ENCODE assay signal across 9 mouse cellular contexts in the genomic region with DNA sequence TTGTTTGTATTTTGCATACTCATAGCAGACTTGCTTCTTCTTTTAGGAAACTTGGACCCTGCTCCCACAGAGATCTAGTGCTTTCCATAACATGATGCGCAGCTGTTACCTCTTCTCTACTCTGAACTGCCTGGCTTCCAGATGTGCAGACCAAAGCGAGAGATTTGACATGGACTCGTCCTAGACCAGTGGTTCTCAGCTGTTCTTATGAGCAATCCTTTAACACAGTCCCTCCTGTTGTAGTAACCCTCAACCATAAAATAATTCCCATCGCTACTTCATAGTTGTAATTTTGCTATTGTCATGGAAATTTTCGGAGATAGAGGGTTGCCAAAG.
A peak's percentile ranks its signal among the peaks of the same experiment; 100 is the strongest.
DNase-seq lines count a peak whose midpoint lies in the region; ATAC-seq lines count a peak whose summit lies in the region.
"Had no signal": no experiment of that assay in that cellular context is flagged by ENCODE, and none has a peak within 500 bp of the region (broad histone marks: within the 10 kb centered on the region; RNA-seq: fewer than 3 reads in every experiment).

No protein-coding gene starts in this region.

- H3K27ac ChIP-seq in heart, embryonic 14.5 days (replicated peaks in 1 of 2; ENCODE audit: control insufficient read depth in 1 of 2, insufficient read depth in 1 of 2, low read depth in 2 of 2, low read length in 2 of 2), result peak overlapping the region; percentile 21 to 41; a peak in 2 of 4 replicates
- H3K27ac ChIP-seq in embryonic facial prominence, embryonic 13.5 days, result peak overlapping the region; percentile 81
- H3K27ac ChIP-seq in hindbrain, embryonic 16.5 days (ENCODE audit: low read depth, low read length), result peak overlapping the region; percentile 87
- H3K27ac ChIP-seq in midbrain, embryonic 14.5 days (replicated peaks; ENCODE audit: low read depth, low read length), result peak overlapping the region; percentile 88

- intact Hi-C loops in heart, postnatal 36 days (cut with DNase I), result loop anchor here (2.0 to 5.0 kb wide), 2 partner anchors 17 to 96 kb away; no protein-coding TSS in a partner anchor

- H3K36me3 ChIP-seq in heart, embryonic 14.5 days (ENCODE audit: control insufficient read depth, insufficient read depth, low read length), result no peaks in the 10 kb centered on the region
- H3K36me3 ChIP-seq in embryonic facial prominence, embryonic 13.5 days, result no peaks in the 10 kb centered on the region
- no peaks in the 10 kb centered on the region for H3K36me3 ChIP-seq in hindbrain, embryonic 16.5 days (ENCODE audit: control insufficient read depth, insufficient read depth, low read length)
- no peaks in the 10 kb centered on the region for H3K36me3 ChIP-seq in midbrain, embryonic 14.5 days (ENCODE audit: control insufficient read depth, insufficient read depth, low read length)

- no peak for DNase-seq in heart, postnatal 36 days
- DNase-seq in midbrain, embryonic 14.5 days, result no peak
- DNase-seq in c-Kit-positive CD71-positive TER-119-positive erythroid progenitor cells, embryonic 14.5 days (ENCODE audit: low spot score), result no peak
- DNase-seq in urinary bladder, adult 2 months (ENCODE audit: low spot score), result no peak
- DNase-seq in kidney, adult 8-10 months, result no peak

- peak overlapping the region; percentile 63 for H3K9ac ChIP-seq in heart, embryonic 14.5 days (ENCODE audit: low read length)
- 0 out of 2 replicates have a peak overlapping the region, but pooled peaks have one; percentile 70 for H3K9ac ChIP-seq in embryonic facial prominence, embryonic 13.5 days
- H3K9ac ChIP-seq in hindbrain, embryonic 16.5 days (ENCODE audit: low read depth, low read length), result peak overlapping the region; percentile 70; the same call in 1 of the 2 replicates
- no peak overlapping the region for H3K9ac ChIP-seq in midbrain, embryonic 14.5 days (replicated peaks; ENCODE audit: low read length)

- H3K4me2 ChIP-seq in heart, embryonic 14.5 days (ENCODE audit: low read length), result peak overlapping the region; percentile 65
- peak overlapping the region; percentile 84 for H3K4me2 ChIP-seq in embryonic facial prominence, embryonic 13.5 days
- peak overlapping the region; percentile 70 for H3K4me2 ChIP-seq in hindbrain, embryonic 16.5 days (ENCODE audit: low read length)
- H3K4me2 ChIP-seq in midbrain, embryonic 14.5 days (ENCODE audit: low read length), result peak overlapping the region; percentile 78

- ATAC-seq in heart, embryonic 14.5 days (ENCODE audit: insufficient number of reproducible peaks, insufficient read depth, low FRiP score, low read depth), result no peak
- no peak for ATAC-seq in embryonic facial prominence, embryonic 13.5 days (ENCODE audit: insufficient number of reproducible peaks, insufficient read depth, low FRiP score, low TSS enrichment, low read depth)
- ATAC-seq in hindbrain, embryonic 16.5 days, result peak; percentile 22; the same call in 1 of the 2 replicates
- 0 out of 2 replicates have a peak, but pooled peaks have one; percentile 28 for ATAC-seq in midbrain, embryonic 14.5 days (ENCODE audit: low FRiP score, low TSS enrichment)

- peaks cover 10 to 15% of the 10 kb centered on the region in 2 experiments; a peak in 3 of 4 replicates for H3K4me1 ChIP-seq in heart, embryonic 14.5 days (ENCODE audit: control insufficient read depth in 2 of 2, insufficient read depth in 2 of 2, low read length in 2 of 2)
- peaks cover 22% of the 10 kb centered on the region for H3K4me1 ChIP-seq in embryonic facial prominence, embryonic 13.5 days
- peaks cover 9% of the 10 kb centered on the region for H3K4me1 ChIP-seq in hindbrain, embryonic 16.5 days (ENCODE audit: control insufficient read depth, insufficient read depth, low read depth, low read length)
- peaks cover 13% of the 10 kb centered on the region; the same call in 1 of the 2 replicates for H3K4me1 ChIP-seq in midbrain, embryonic 14.5 days (ENCODE audit: control insufficient read depth, insufficient read depth, low read length)

- peak overlapping the region; percentile 45 to 61; a peak in 3 of 4 replicates for H3K4me3 ChIP-seq in heart, embryonic 14.5 days (ENCODE audit: control insufficient read depth in 1 of 2, insufficient read depth in 1 of 2, low read depth in 1 of 2, low read length in 2 of 2)
- H3K4me3 ChIP-seq in embryonic facial prominence, embryonic 13.5 days, result peak overlapping the region; percentile 52
- H3K4me3 ChIP-seq in hindbrain, embryonic 16.5 days (ENCODE audit: low read length), result peak overlapping the region; percentile 50
- H3K4me3 ChIP-seq in midbrain, embryonic 14.5 days (replicated peaks; ENCODE audit: low read depth, low read length), result peak overlapping the region; percentile 51

- H3K27me3 ChIP-seq in heart, embryonic 14.5 days (ENCODE audit: control insufficient read depth, insufficient read depth, low read length), result no peaks in the 10 kb centered on the region
- H3K27me3 ChIP-seq in embryonic facial prominence, embryonic 13.5 days, result no peaks in the 10 kb centered on the region
- no peaks in the 10 kb centered on the region for H3K27me3 ChIP-seq in hindbrain, embryonic 16.5 days (replicated peaks; ENCODE audit: control insufficient read depth, insufficient read depth, low read length)
- no peaks in the 10 kb centered on the region for H3K27me3 ChIP-seq in midbrain, embryonic 14.5 days (ENCODE audit: control insufficient read depth, insufficient read depth, low read length)
- H3K27me3 ChIP-seq: CH12.LX had no signal

- no peaks in the 10 kb centered on the region for H3K9me3 ChIP-seq in heart, embryonic 14.5 days (ENCODE audit: control insufficient read depth, low read length)
- H3K9me3 ChIP-seq in embryonic facial prominence, embryonic 13.5 days, result no peaks in the 10 kb centered on the region
- H3K9me3 ChIP-seq in hindbrain, embryonic 16.5 days (ENCODE audit: control insufficient read depth, low read length), result no peaks in the 10 kb centered on the region
- H3K9me3 ChIP-seq in midbrain, embryonic 14.5 days (ENCODE audit: control insufficient read depth, low read length), result no peaks in the 10 kb centered on the region

- 74% methylated on average over 5 of the region's 5 CpGs for WGBS in heart, embryonic 14.5 days
- WGBS in embryonic facial prominence, embryonic 13.5 days, result 31% methylated on average over 5 of the region's 5 CpGs
- 31% methylated on average over 5 of the region's 5 CpGs for WGBS in hindbrain, embryonic 16.5 days
- WGBS in midbrain, embryonic 14.5 days, result 45% methylated on average over 5 of the region's 5 CpGs

Comparison
In these comparisons a context has a peak if more than half of its experiments do, and no peak if none do; other contexts are left out.
1. ATAC-seq: peak in hindbrain, embryonic 16.5 days (single experiment) and midbrain, embryonic 14.5 days (single experiment); none in heart, embryonic 14.5 days (single experiment) and embryonic facial prominence, embryonic 13.5 days (single experiment).
2. H3K27ac ChIP-seq: peak in every context shown above with its lines; median percentile 88 in midbrain, embryonic 14.5 days; 87 in hindbrain, embryonic 16.5 days; 81 in embryonic facial prominence, embryonic 13.5 days; 31 in heart, embryonic 14.5 days.
3. Peak in every context shown above with its lines, with median percentiles within 50 percentile points of each other: H3K4me2 ChIP-seq and H3K4me3 ChIP-seq.